Mouse (Mus musculus) neural tube, embryonic 14.5 days (tissue): Measurements from ENCODE around the gene Fnip2. TPM values are rescaled to one million over a fixed set of nuclear protein-coding genes. Genes with fewer than 3 reads are reported as not detected.

Experiments
- ATAC-seq: fragments of 200-750 bp; cut with Nextera tagmentation; 2 replicates; pipeline ENCODE4 v1.8.0; 2017; ENCODE audit warnings: low read depth, mild to moderate bottlenecking, moderate TSS enrichment, moderate library complexity
- H3K27ac ChIP-seq: fragments of 300-500 bp; sonication (generic); 2 replicates; pipeline ENCODE4 v1.5.1; 2014; ENCODE audit warnings: low read depth, mild to moderate bottlenecking, control low read depth, low read length, moderate library complexity, mixed read lengths
- H3K27me3 ChIP-seq: fragments of 300-500 bp; sonication (generic); 2 replicates; pipeline ENCODE4 v1.6.1; 2014; ENCODE audit warnings: low read length; ENCODE audit not compliant: control insufficient read depth, insufficient read depth
- H3K36me3 ChIP-seq: fragments of 300-500 bp; sonication (generic); 2 replicates; pipeline ENCODE4 v1.6.1; 2014; ENCODE audit warnings: low read length, mixed read lengths; ENCODE audit not compliant: control insufficient read depth, insufficient read depth
- H3K4me1 ChIP-seq: fragments of 300-500 bp; sonication (generic); 2 replicates; pipeline ENCODE4 v1.6.1; 2014; ENCODE audit warnings: low read length; ENCODE audit not compliant: control insufficient read depth, insufficient read depth
- H3K4me2 ChIP-seq: fragments of 300-500 bp; sonication (generic); 2 replicates; pipeline ENCODE4 v1.6.1; 2014; ENCODE audit warnings: mild to moderate bottlenecking, low read depth, low read length, control low read depth
- H3K4me3 ChIP-seq: fragments of 300-500 bp; sonication (generic); 2 replicates; pipeline ENCODE4 v1.5.1; 2014; ENCODE audit warnings: low read depth, low read length, control low read depth, mixed read lengths
- H3K9ac ChIP-seq: fragments of 300-500 bp; sonication (generic); replicated peaks from 2 replicates; pipeline ENCODE4 v1.6.1; 2014; ENCODE audit warnings: low read depth, mild to moderate bottlenecking, control low read depth, low read length, mixed read lengths
- H3K9me3 ChIP-seq: fragments of 300-500 bp; sonication (generic); 2 replicates; pipeline ENCODE4 v1.6.1; 2016; ENCODE audit warnings: low read length; ENCODE audit not compliant: control insufficient read depth
- WGBS: fragments of 180-500 bp; shearing (Covaris S2); extraction: QIAGEN DNeasy Blood & Tissue Kit; methylation state at CpG from one replicate; pipeline ENCODE4 v1.1.7; 2014; 5-methylcytosine and 5-hydroxymethylcytosine counted together
- polyA plus RNA-seq: library from polyadenylated mRNA; unstranded; fragments of >200 nt; fragmentation: Nextera tagmentation; extraction: Ambion mirVana; gene quantifications from 2 replicates; pipeline ENCODE4 v1.2.1, GENCODE M21; 2014

The Fnip2 gene
- polyA plus RNA-seq, 1 experiment from 2014 or later = 10.8 TPM

DNA sequence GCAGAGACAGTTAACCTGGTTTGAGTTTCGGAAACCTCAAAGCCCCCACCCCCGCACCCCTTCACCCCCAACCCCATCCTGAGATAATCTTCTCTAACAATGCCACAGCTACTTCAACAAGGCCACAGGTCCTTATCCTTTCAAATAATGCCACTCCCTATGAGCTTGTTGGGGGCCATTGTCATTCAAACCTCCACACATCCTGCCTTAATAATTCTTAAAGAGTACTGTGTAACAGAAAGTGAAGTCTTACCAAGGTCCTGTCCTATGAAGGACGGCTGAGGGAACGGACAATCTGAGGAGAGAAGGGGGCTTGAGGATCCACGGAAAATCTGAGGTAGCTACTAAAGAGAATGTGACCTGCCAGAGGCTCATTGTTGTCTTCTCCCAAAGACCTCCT lies 132.6 kb downstream of the Fnip2 start:
- ATAC-seq = no peak
- no peak overlapping the region for H3K9ac ChIP-seq
- no peaks in the 10 kb centered on the region for H3K36me3 ChIP-seq
- no peaks in the 10 kb centered on the region for H3K27me3 ChIP-seq
- no peaks in the 10 kb centered on the region for H3K4me1 ChIP-seq
- 65% methylated on average over 5 of the region's 5 CpGs for WGBS
- H3K4me2 ChIP-seq = no peak overlapping the region
- no peaks in the 10 kb centered on the region for H3K9me3 ChIP-seq
- no peak overlapping the region for H3K4me3 ChIP-seq
- H3K27ac ChIP-seq = no peak overlapping the region

DNA sequence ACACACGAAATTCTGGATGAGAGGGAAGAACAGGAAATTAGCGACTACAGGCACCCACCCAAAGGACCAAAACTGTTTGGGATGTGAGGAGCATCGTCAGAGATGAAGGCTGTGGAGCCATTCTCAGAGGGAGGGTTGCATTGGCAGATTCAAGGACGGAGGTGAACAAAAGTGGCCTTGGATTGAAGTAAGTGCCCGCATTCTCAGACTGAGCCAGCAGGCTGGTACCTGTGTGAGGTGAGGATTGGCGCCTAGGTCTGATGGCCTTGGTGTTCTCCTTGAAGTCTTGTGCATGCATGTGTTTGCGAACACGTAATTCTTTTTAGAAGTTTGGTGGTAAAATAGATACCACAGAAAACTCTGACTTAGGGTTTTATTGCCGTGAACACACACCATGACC lies 133.2 kb downstream of the Fnip2 start:
- no peak overlapping the region for H3K27ac ChIP-seq
- H3K36me3 ChIP-seq = no peaks in the 10 kb centered on the region
- H3K9me3 ChIP-seq = no peaks in the 10 kb centered on the region
- ATAC-seq = no peak
- H3K4me1 ChIP-seq = no peaks in the 10 kb centered on the region
- H3K4me2 ChIP-seq = no peak overlapping the region
- WGBS = 83% methylated on average over 9 of the region's 9 CpGs
- no peaks in the 10 kb centered on the region for H3K27me3 ChIP-seq
- no peak overlapping the region for H3K9ac ChIP-seq
- H3K4me3 ChIP-seq = no peak overlapping the region

DNA sequence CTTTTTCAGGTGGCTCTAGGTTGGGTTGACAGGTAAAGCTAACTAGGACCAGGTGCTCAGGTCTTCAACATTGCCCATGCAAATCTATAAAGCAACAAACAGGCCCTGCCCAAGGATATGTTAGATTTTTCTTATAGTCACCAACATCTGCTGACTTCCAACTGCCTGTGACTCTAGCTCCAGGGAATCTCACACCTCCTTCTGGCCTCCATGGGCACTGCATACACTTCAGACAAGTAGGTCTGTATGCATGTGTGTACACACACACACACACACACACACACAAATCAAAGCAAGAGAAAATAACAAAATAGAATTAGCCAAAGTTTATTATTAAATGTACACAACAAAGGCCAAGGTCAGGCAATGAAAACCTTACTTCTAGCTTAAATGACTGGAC lies 134.0 kb downstream of the Fnip2 start:
- H3K9ac ChIP-seq = no peak overlapping the region
- H3K27ac ChIP-seq = no peak overlapping the region
- no peak overlapping the region for H3K4me2 ChIP-seq
- no peaks in the 10 kb centered on the region for H3K36me3 ChIP-seq
- H3K4me1 ChIP-seq = no peaks in the 10 kb centered on the region
- no peaks in the 10 kb centered on the region for H3K27me3 ChIP-seq
- ATAC-seq = no peak
- no peaks in the 10 kb centered on the region for H3K9me3 ChIP-seq
- no peak overlapping the region for H3K4me3 ChIP-seq

DNA sequence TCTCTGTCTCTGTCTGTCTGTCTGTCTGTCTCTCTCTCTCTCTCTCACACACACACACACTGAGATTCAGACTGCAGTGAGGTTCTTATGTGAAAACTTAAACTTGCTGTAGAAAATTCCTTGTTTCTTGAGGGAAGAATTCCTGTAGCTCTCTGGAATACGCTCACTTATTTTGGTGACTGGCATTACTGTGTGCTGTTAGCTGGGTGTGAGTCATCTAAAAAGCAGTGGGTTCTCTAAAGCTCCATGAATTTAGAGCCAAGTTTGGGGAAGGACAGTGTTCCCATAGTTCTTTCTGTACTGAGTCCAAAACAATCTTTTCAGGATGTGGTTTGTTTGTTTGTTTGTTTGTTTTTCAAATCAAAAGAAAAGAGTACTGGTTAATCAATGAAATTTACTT lies 142.2 kb downstream of the Fnip2 start:
- no peak overlapping the region for H3K4me2 ChIP-seq
- no peak overlapping the region for H3K9ac ChIP-seq
- no peaks in the 10 kb centered on the region for H3K9me3 ChIP-seq
- no peak for ATAC-seq
- H3K4me3 ChIP-seq = no peak overlapping the region
- WGBS = 96% methylated on average over 1 of the region's 1 CpGs
- no peaks in the 10 kb centered on the region for H3K27me3 ChIP-seq
- no peak overlapping the region for H3K27ac ChIP-seq
- H3K36me3 ChIP-seq = no peaks in the 10 kb centered on the region
- no peaks in the 10 kb centered on the region for H3K4me1 ChIP-seq

- Histone ChIP-seq H3K27ac (no peak overlapping the region), H3K27me3 (no peaks in the 10 kb centered on the region), H3K4me3 (no peak overlapping the region), H3K36me3 (no peaks in the 10 kb centered on the region), H3K9me3 (no peaks in the 10 kb centered on the region), H3K4me2 (no peak overlapping the region), H3K4me1 (no peaks in the 10 kb centered on the region; the same call in 1 of the 2 replicates), H3K9ac (no peak overlapping the region)
- ATAC-seq = no peak
- WGBS = 90% methylated on average over 14 of the region's 14 CpGs
These were observed 148.7 kb downstream of the Fnip2 start for GRCm38 (mm10) chr3:79418921-79419320.

DNA sequence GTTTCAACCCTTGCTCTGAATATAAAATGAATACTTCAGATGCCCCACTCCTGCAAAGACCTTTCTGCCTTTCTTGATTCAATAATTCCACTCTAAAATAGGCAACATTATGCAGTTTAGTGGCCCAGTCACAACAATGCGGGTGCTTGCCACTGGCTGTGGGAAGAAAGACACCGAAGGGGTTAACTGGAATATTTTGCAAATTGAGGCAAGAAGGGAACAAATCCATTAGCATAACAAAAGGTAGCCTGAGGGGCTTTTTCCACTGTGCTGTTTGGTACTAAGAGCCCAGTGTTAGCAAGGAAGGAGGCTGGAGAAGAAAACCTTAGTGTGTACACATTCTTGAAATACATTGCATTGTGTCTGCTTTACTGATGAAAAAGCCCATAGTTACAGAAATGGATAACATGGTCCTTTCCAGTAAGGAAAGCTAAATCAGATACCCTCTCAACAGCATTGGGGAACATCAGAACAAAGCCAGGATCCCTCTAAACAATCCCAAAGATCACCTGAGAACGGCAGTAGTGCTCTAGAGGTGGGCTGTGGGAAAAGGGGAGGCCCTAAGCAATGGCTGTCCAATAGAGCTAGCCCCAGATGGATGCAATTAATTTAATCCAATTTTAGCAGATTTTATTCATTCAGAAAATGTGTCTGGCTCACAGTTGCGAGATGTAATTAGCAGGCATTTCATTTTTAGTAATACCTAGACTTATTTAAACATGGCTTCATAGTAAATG lies 150.5 kb downstream of the Fnip2 start:
- ATAC-seq = peak; percentile 74; the same call in 1 of the 2 replicates
- Histone ChIP-seq H3K27ac (no peak overlapping the region), H3K9me3 (no peaks in the 10 kb centered on the region), H3K4me2 (no peak overlapping the region), H3K4me3 (no peak overlapping the region), H3K9ac (no peak overlapping the region), H3K27me3 (no peaks in the 10 kb centered on the region), H3K4me1 (no peaks in the 10 kb centered on the region; the same call in 1 of the 2 replicates), H3K36me3 (no peaks in the 10 kb centered on the region)
- WGBS = 24% methylated on average over 4 of the region's 4 CpGs

DNA sequence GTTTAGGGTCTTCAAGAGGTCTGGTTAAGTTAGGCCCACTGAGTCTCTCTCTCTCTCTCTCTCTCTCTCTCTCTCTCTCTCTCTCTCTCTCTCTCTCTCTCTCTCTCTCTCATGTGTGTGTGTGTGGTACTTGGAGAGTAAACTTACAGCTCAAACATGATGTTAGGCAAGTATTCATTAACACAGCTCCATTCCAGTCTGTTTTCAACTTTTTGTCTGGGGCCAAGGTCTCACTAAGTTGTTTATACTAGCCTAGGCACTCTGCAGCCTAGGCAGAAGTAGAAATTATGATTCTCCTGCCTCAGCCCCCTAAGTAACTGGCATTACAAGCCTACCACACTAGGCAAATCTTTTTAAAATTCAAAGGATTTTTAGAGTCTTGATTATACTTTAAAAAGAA lies 151.7 kb downstream of the Fnip2 start:
- H3K9ac ChIP-seq = no peak overlapping the region
- no peaks in the 10 kb centered on the region for H3K27me3 ChIP-seq
- no peaks in the 10 kb centered on the region for H3K36me3 ChIP-seq
- no peak overlapping the region for H3K4me2 ChIP-seq
- H3K27ac ChIP-seq = no peak overlapping the region
- H3K4me3 ChIP-seq = no peak overlapping the region
- ATAC-seq = no peak
- no peaks in the 10 kb centered on the region; the same call in 1 of the 2 replicates for H3K4me1 ChIP-seq
- no peaks in the 10 kb centered on the region for H3K9me3 ChIP-seq

- no peak overlapping the region for H3K4me3 ChIP-seq
- no peak overlapping the region for H3K4me2 ChIP-seq
- WGBS = 86% methylated on average over 5 of the region's 5 CpGs
- no peak overlapping the region for H3K27ac ChIP-seq
- no peaks in the 10 kb centered on the region for H3K9me3 ChIP-seq
- ATAC-seq = no peak
- no peaks in the 10 kb centered on the region; the same call in 1 of the 2 replicates for H3K4me1 ChIP-seq
- no peaks in the 10 kb centered on the region for H3K27me3 ChIP-seq
- no peak overlapping the region for H3K9ac ChIP-seq
- no peaks in the 10 kb centered on the region for H3K36me3 ChIP-seq
These were observed 152.5 kb downstream of the Fnip2 start for GRCm38 (mm10) chr3:79415081-79415480.

- Histone ChIP-seq H3K27me3 (no peaks in the 10 kb centered on the region), H3K27ac (no peak overlapping the region), H3K9ac (no peak overlapping the region), H3K4me2 (no peak overlapping the region), H3K4me1 (no peaks in the 10 kb centered on the region; the same call in 1 of the 2 replicates), H3K36me3 (no peaks in the 10 kb centered on the region), H3K4me3 (no peak overlapping the region), H3K9me3 (no peaks in the 10 kb centered on the region)
- ATAC-seq = no peak
- WGBS = 70% methylated on average over 1 of the region's 1 CpGs
These were observed 154.1 kb downstream of the Fnip2 start for GRCm38 (mm10) chr3:79413492-79413891.
